Mouse (Mus musculus): ENCODE data around the gene Snx10.

DNA sequence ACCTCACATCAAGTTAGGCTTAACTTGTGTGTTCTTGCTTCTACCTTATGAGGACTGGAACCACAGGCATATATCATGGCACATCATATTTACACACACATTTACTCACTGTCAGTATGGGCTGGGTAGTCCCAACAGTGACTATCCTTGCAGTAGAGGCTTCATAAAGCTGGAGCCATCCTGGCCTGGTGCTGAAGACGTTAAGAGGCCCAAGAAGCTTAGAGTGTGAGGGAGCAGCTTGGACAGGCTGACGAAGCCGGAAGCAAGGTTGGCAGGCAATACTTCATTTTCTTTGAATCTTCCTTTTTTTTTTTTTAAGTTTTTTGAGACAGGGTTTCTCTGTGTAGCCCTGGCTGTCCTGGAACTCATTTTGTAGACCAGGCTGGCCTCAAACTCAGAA is 39.8 kb upstream of the Snx10 start:
- TF ChIP-seq ZC3H11A (IDR thresholded peaks at IDR 0.05; ENCODE audit: borderline replicate concordance, low read depth, low read length) (no peak), CHD2 (IDR thresholded peaks at IDR 0.05; ENCODE audit: low read depth, low read length) (no peak), HCFC1 (IDR thresholded peaks at IDR 0.05; ENCODE audit: borderline replicate concordance, insufficient read depth, low read length) (no peak)

Measured in ES-E14 (cell line).